9 mouse cellular contexts compared by ENCODE assay signal in the genomic region with DNA sequence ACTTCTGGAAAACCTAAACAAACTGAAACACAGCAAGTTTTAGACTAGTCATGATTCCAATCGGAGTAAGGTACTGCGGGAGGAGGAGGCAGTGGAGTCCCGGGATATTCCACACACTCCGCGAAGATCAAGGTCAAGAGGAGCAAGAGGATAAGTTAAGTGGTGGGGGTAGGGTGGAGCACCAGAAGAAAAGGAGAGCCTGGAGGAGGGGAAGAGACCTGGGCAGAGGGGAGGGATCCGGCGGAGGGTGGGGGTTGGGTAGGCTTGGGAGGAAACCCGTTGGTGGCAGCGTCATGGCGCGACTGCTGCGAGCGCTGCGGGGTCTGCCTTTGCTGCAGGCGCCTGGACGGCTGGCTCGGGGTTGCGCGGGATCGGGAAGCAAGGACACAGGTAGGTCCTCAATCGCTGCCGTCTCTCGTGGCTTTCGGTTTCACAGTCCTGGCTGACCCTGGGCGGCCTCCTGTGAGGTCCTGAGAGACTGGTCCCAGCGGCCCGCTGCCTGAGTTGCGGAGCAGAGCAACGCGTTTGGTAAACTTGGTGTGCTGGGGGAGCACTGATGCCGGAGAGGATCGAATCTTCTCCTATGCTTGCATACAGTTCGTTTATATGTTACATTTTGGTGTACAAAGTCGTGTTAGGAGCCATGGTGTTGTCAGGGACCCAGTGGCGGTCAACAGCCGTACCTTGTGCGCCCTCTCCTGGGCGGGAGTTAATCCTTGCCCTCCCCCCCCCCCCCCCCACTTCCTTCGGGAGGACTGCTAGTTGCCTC. TPM values are rescaled to one million over a fixed set of nuclear protein-coding genes. Genes with fewer than 3 reads are reported as not detected.
DNase-seq lines count a peak whose midpoint lies in the region; ATAC-seq and TF ChIP-seq lines count a peak whose summit lies in the region.
"Had no signal": no experiment of that assay in that cellular context is flagged by ENCODE, and none has a peak within 500 bp of the region (broad histone marks: within the 10 kb centered on the region; RNA-seq: fewer than 3 reads in every experiment).

Gene Msrb2 (plus strand): TSS at position 51 of the 769 bp plus-strand sequence.

- H3K36me3 ChIP-seq in limb, embryonic 13.5 days = no peaks in the 10 kb centered on the region
- H3K36me3 ChIP-seq in midbrain, embryonic 15.5 days (replicated peaks) = no peaks in the 10 kb centered on the region
- H3K36me3 ChIP-seq: G1E had no signal

- peak; percentile 86 for ATAC-seq in limb, embryonic 13.5 days (ENCODE audit: low FRiP score, low read depth)
- peak; percentile 87 for ATAC-seq in midbrain, embryonic 15.5 days (replicated peaks)

- H3K9ac ChIP-seq in limb, embryonic 13.5 days = peak within 1 kb of the TSS; percentile 83
- H3K9ac ChIP-seq in midbrain, embryonic 15.5 days = peak within 1 kb of the TSS; percentile 55

- peak within 1 kb of the TSS; percentile 97 for H3K4me3 ChIP-seq in bone marrow, adult 2 months (replicated peaks; ENCODE audit: control insufficient read depth, low read depth, low read length)
- H3K4me3 ChIP-seq in embryonic fibroblast, embryonic 13.5 days (ENCODE audit: insufficient read depth, low read length) = peak within 1 kb of the TSS; percentile 83
- peak within 1 kb of the TSS; percentile 71 for H3K4me3 ChIP-seq in limb, embryonic 13.5 days
- peak within 1 kb of the TSS; percentile 76 for H3K4me3 ChIP-seq in midbrain, embryonic 15.5 days

- TF ChIP-seq POLR2A in bone marrow, adult 2 months (IDR thresholded peaks at IDR 0.05; ENCODE audit: borderline replicate concordance, control insufficient read depth, low read depth, low read length) = peak; percentile 54; the same call in 1 of the 2 replicates
- peak; percentile 45 for TF ChIP-seq POLR2A in embryonic fibroblast, embryonic 13.5 days (IDR thresholded peaks at IDR 0.05; ENCODE audit: low read depth, low read length)

- WGBS in bone marrow, adult 2 months = 1% methylated on average over 39 of the region's 39 CpGs
- WGBS in limb, embryonic 13.5 days = under 1% methylated on average over 39 of the region's 39 CpGs
- under 1% methylated on average over 39 of the region's 39 CpGs for WGBS in midbrain, embryonic 15.5 days

- peak within 1 kb of the TSS; percentile 50 for H3K27ac ChIP-seq in bone marrow, adult 2 months (ENCODE audit: control insufficient read depth, insufficient read depth, low read depth, low read length, poor library complexity)
- peak within 1 kb of the TSS; percentile 24 for H3K27ac ChIP-seq in embryonic fibroblast, embryonic 13.5 days (ENCODE audit: insufficient read depth, low read length)
- H3K27ac ChIP-seq in limb, embryonic 13.5 days = peak within 1 kb of the TSS; percentile 76
- H3K27ac ChIP-seq in midbrain, embryonic 15.5 days = no peak within 1 kb of the TSS

- H3K4me1 ChIP-seq in bone marrow, adult 2 months (ENCODE audit: control insufficient read depth, insufficient read depth, low read length) = no peaks in the 10 kb centered on the region; the same call in 1 of the 2 replicates
- H3K4me1 ChIP-seq in embryonic fibroblast, embryonic 13.5 days (ENCODE audit: control insufficient read depth, insufficient read depth, low read length) = no peaks in the 10 kb centered on the region
- H3K4me1 ChIP-seq in limb, embryonic 13.5 days = no peaks in the 10 kb centered on the region
- peaks cover 7% of the 10 kb centered on the region; the same call in 1 of the 2 replicates for H3K4me1 ChIP-seq in midbrain, embryonic 15.5 days

- peak; percentile 46 for DNase-seq in 3T3-L1 (ENCODE audit: low read depth, low spot score)
- DNase-seq in heart, adult 9 months (ENCODE audit: low spot score in 2 of 2) = peak; percentile 83 to 85
- peak; percentile 86 for DNase-seq in kidney, adult 9 months
- peak; percentile 56 to 77 for DNase-seq in spleen, adult 18-20 months

- peak within 1 kb of the TSS; percentile 67 for H3K4me2 ChIP-seq in limb, embryonic 13.5 days (replicated peaks)
- peak within 1 kb of the TSS; percentile 94 for H3K4me2 ChIP-seq in midbrain, embryonic 15.5 days

- no peaks in the 10 kb centered on the region for H3K27me3 ChIP-seq in limb, embryonic 13.5 days
- H3K27me3 ChIP-seq in midbrain, embryonic 15.5 days (replicated peaks) = no peaks in the 10 kb centered on the region

- TF ChIP-seq CTCF in bone marrow, adult 2 months (IDR thresholded peaks at IDR 0.05; ENCODE audit: control insufficient read depth, insufficient read depth, low read length) = peak; percentile 59
- peak; percentile 60; the same call in 1 of the 2 replicates for TF ChIP-seq CTCF in embryonic fibroblast, embryonic 13.5 days (IDR thresholded peaks at IDR 0.05; ENCODE audit: borderline replicate concordance, insufficient read depth, low read length)

- H3K9me3 ChIP-seq in limb, embryonic 13.5 days = no peaks in the 10 kb centered on the region
- H3K9me3 ChIP-seq in midbrain, embryonic 15.5 days = no peaks in the 10 kb centered on the region
- H3K9me3 ChIP-seq: G1E had no signal

RNA-seq across cellular contexts. Expression of gene Msrb2, which starts in this region (rescaled TPM):
- 4.4 and 19.6 TPM in 2 replicates for polyA plus RNA-seq in bone marrow, adult 2 months (2011; ENCODE audit: insufficient read depth, insufficient read length, low replicate concordance, missing spikeins)
- 6.5 and 13.2 TPM in 2 replicates for polyA plus RNA-seq in embryonic fibroblast, embryonic 13.5 days (2011; ENCODE audit: insufficient read length, low read depth, missing spikeins)
- polyA plus RNA-seq in limb, embryonic 13.5 days (2015; fragmentation: Nextera tagmentation; extraction: Ambion mirVana) = 28.4 and 29.0 TPM in 2 replicates
- 7.1 and 7.5 TPM in 2 replicates for polyA plus RNA-seq in midbrain, embryonic 15.5 days (2015; fragmentation: Nextera tagmentation; extraction: Ambion mirVana)
- polyA plus RNA-seq: G1E had no signal
